Comparison of ENCODE assay signal across 8 mouse cellular contexts in the genomic region with DNA sequence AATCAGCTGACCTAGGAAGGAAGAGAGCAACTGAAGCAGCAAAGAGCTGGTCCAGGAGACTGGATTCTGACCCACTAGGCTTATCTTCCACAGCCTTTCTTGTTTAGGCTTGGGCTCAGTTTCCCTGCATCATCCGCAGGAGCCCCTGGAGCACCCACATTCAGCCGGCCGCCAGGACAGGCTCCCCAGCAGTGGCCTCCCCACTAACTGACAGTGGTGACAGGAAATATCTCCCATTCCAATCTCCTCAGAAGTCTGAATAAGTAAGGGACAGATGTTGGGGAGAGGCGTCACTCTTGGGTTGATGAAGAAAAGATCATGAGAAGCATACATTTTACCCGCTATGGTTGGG. TPM values are rescaled to one million over a fixed set of nuclear protein-coding genes. Genes with fewer than 3 reads are reported as not detected.
DNase-seq lines count a peak whose midpoint lies in the region; ATAC-seq lines count a peak whose summit lies in the region.

No protein-coding gene starts in this region.

- no peaks in the 10 kb centered on the region for H3K9me3 ChIP-seq in kidney, embryonic 16.5 days (ENCODE audit: low read length)
- no peaks in the 10 kb centered on the region for H3K9me3 ChIP-seq in embryonic facial prominence, embryonic 10.5 days
- no peaks in the 10 kb centered on the region for H3K9me3 ChIP-seq in intestine, embryonic 14.5 days (ENCODE audit: control insufficient read depth, low read length)
- no peaks in the 10 kb centered on the region for H3K9me3 ChIP-seq in midbrain, embryonic 16.5 days (replicated peaks; ENCODE audit: control insufficient read depth, low read length, poor library complexity, severe bottlenecking)

- no peak for ATAC-seq in kidney, embryonic 16.5 days (ENCODE audit: low FRiP score, low TSS enrichment)
- no peak for ATAC-seq in intestine, embryonic 14.5 days (replicated peaks; ENCODE audit: low FRiP score, low TSS enrichment, low read depth)
- no peak for ATAC-seq in midbrain, embryonic 16.5 days

- no peak for DNase-seq in kidney, adult 8-10 months
- no peak for DNase-seq in embryonic facial prominence, embryonic 10.5 days (ENCODE audit: low spot score)
- DNase-seq in intestine, embryonic 14.5 days (ENCODE audit: low spot score): no peak
- DNase-seq in left cerebral cortex, adult 9 months (ENCODE audit: low spot score in 2 of 2): no peak
- no peak for DNase-seq in cerebellum, adult 9-10 months
- no peak for DNase-seq in urinary bladder, adult 2 months (ENCODE audit: low spot score)

- H3K4me2 ChIP-seq in kidney, embryonic 16.5 days (replicated peaks; ENCODE audit: low read depth, low read length): peak overlapping the region; percentile 81
- H3K4me2 ChIP-seq in intestine, embryonic 14.5 days (ENCODE audit: low read length): peak overlapping the region; percentile 99
- H3K4me2 ChIP-seq in midbrain, embryonic 16.5 days (ENCODE audit: low read length): peak overlapping the region; percentile 66

- WGBS in kidney, embryonic 16.5 days: 28% methylated on average over 5 of the region's 5 CpGs
- 20% methylated on average over 5 of the region's 5 CpGs for WGBS in embryonic facial prominence, embryonic 10.5 days
- 28% methylated on average over 5 of the region's 5 CpGs for WGBS in intestine, embryonic 14.5 days
- WGBS in midbrain, embryonic 16.5 days: 30% methylated on average over 5 of the region's 5 CpGs

- H3K27ac ChIP-seq in kidney, embryonic 16.5 days (ENCODE audit: low read length): peak overlapping the region; percentile 99
- peak overlapping the region; percentile 84 for H3K27ac ChIP-seq in embryonic facial prominence, embryonic 10.5 days (replicated peaks)
- peak overlapping the region; percentile 96 for H3K27ac ChIP-seq in intestine, embryonic 14.5 days (ENCODE audit: low read depth)
- peak overlapping the region; percentile 79; the same call in 1 of the 2 replicates for H3K27ac ChIP-seq in midbrain, embryonic 16.5 days (ENCODE audit: low read length)

- peaks cover 40% of the 10 kb centered on the region for H3K4me1 ChIP-seq in kidney, embryonic 16.5 days (ENCODE audit: insufficient read depth, low read length)
- H3K4me1 ChIP-seq in embryonic facial prominence, embryonic 10.5 days: peaks cover 44% of the 10 kb centered on the region
- peaks cover 32% of the 10 kb centered on the region for H3K4me1 ChIP-seq in intestine, embryonic 14.5 days (replicated peaks; ENCODE audit: control insufficient read depth, insufficient read depth, low read length)
- peaks cover 28% of the 10 kb centered on the region for H3K4me1 ChIP-seq in midbrain, embryonic 16.5 days (ENCODE audit: control insufficient read depth, insufficient read depth, low read length)

- peak overlapping the region; percentile 54 for H3K9ac ChIP-seq in kidney, embryonic 16.5 days (replicated peaks; ENCODE audit: low read length)
- no peak overlapping the region for H3K9ac ChIP-seq in intestine, embryonic 14.5 days (ENCODE audit: low read length)
- H3K9ac ChIP-seq in midbrain, embryonic 16.5 days (ENCODE audit: low read depth, low read length): no peak overlapping the region

- peak overlapping the region; percentile 50 for H3K4me3 ChIP-seq in kidney, embryonic 16.5 days (ENCODE audit: low read length)
- peak overlapping the region; percentile 76 for H3K4me3 ChIP-seq in embryonic facial prominence, embryonic 10.5 days
- peak overlapping the region; percentile 46; the same call in 1 of the 2 replicates for H3K4me3 ChIP-seq in intestine, embryonic 14.5 days (ENCODE audit: low read depth, low read length)
- H3K4me3 ChIP-seq in midbrain, embryonic 16.5 days (ENCODE audit: low read depth, low read length): no peak overlapping the region; the same call in 1 of the 2 replicates

- H3K27me3 ChIP-seq in kidney, embryonic 16.5 days (ENCODE audit: insufficient read depth, low read length): no peaks in the 10 kb centered on the region
- H3K27me3 ChIP-seq in embryonic facial prominence, embryonic 10.5 days (replicated peaks; ENCODE audit: low read depth, poor library complexity, severe bottlenecking): no peaks in the 10 kb centered on the region
- no peaks in the 10 kb centered on the region for H3K27me3 ChIP-seq in intestine, embryonic 14.5 days (replicated peaks; ENCODE audit: control insufficient read depth, insufficient read depth, low read length)
- H3K27me3 ChIP-seq in midbrain, embryonic 16.5 days (ENCODE audit: control insufficient read depth, insufficient read depth, low read depth, low read length): peaks cover 2% of the 10 kb centered on the region; the same call in 1 of the 2 replicates

- H3K36me3 ChIP-seq in kidney, embryonic 16.5 days (ENCODE audit: insufficient read depth, low read length): no peaks in the 10 kb centered on the region
- H3K36me3 ChIP-seq in embryonic facial prominence, embryonic 10.5 days (replicated peaks): peaks cover 4% of the 10 kb centered on the region
- H3K36me3 ChIP-seq in intestine, embryonic 14.5 days (ENCODE audit: control insufficient read depth, insufficient read depth, low read length): no peaks in the 10 kb centered on the region
- H3K36me3 ChIP-seq in midbrain, embryonic 16.5 days (ENCODE audit: control insufficient read depth, insufficient read depth, low read length): no peaks in the 10 kb centered on the region

RNA-seq across cellular contexts. Expression of gene Tlcd2, which starts 1.8 kb away (rescaled TPM):
- 26.8 and 27.1 TPM in 2 replicates for polyA plus RNA-seq in kidney, embryonic 16.5 days (2015; fragmentation: Nextera tagmentation; extraction: Ambion mirVana)
- polyA plus RNA-seq in embryonic facial prominence, embryonic 10.5 days (2016; fragmentation: Nextera tagmentation; extraction: Ambion mirVana): 11.1 and 12.7 TPM in 2 replicates
- polyA plus RNA-seq in intestine, embryonic 14.5 days (2014; fragmentation: Nextera tagmentation; extraction: Ambion mirVana): 22.4 and 23.1 TPM in 2 replicates
- polyA plus RNA-seq in midbrain, embryonic 16.5 days (2015; fragmentation: Nextera tagmentation; extraction: Ambion mirVana): 1.9 TPM in 2 replicates
- 12.1 and 12.6 TPM in 2 replicates for polyA plus RNA-seq in urinary bladder, adult 2 months (2012; rRNA removed)

RNA-seq across cellular contexts. Expression of gene Wdr81, which starts 5.2 kb away (rescaled TPM):
- 7.2 and 7.3 TPM in 2 replicates for polyA plus RNA-seq in kidney, embryonic 16.5 days (2015; fragmentation: Nextera tagmentation; extraction: Ambion mirVana)
- 6.0 and 6.8 TPM in 2 replicates for polyA plus RNA-seq in embryonic facial prominence, embryonic 10.5 days (2016; fragmentation: Nextera tagmentation; extraction: Ambion mirVana)
- polyA plus RNA-seq in intestine, embryonic 14.5 days (2014; fragmentation: Nextera tagmentation; extraction: Ambion mirVana): 4.7 and 5.9 TPM in 2 replicates
- polyA plus RNA-seq in midbrain, embryonic 16.5 days (2015; fragmentation: Nextera tagmentation; extraction: Ambion mirVana): 7.4 and 7.6 TPM in 2 replicates
- polyA plus RNA-seq in urinary bladder, adult 2 months (2012; rRNA removed): 8.5 and 13.0 TPM in 2 replicates

RNA-seq across cellular contexts. Expression of gene Serpinf2, which starts 20.3 kb away (rescaled TPM):
- polyA plus RNA-seq in kidney, embryonic 16.5 days (2015; fragmentation: Nextera tagmentation; extraction: Ambion mirVana): 57.8 and 60.2 TPM in 2 replicates
- polyA plus RNA-seq in embryonic facial prominence, embryonic 10.5 days (2016; fragmentation: Nextera tagmentation; extraction: Ambion mirVana): not detected in 2 replicates
- polyA plus RNA-seq in intestine, embryonic 14.5 days (2014; fragmentation: Nextera tagmentation; extraction: Ambion mirVana): 6.8 and 8.4 TPM in 2 replicates
- polyA plus RNA-seq in midbrain, embryonic 16.5 days (2015; fragmentation: Nextera tagmentation; extraction: Ambion mirVana): not detected in 2 replicates
- 0.07 and 0.14 TPM in 2 replicates for polyA plus RNA-seq in urinary bladder, adult 2 months (2012; rRNA removed)

RNA-seq across cellular contexts. Expression of gene Prpf8, which starts 26.9 kb away (rescaled TPM):
- polyA plus RNA-seq in kidney, embryonic 16.5 days (2015; fragmentation: Nextera tagmentation; extraction: Ambion mirVana): 64.0 and 66.2 TPM in 2 replicates
- polyA plus RNA-seq in embryonic facial prominence, embryonic 10.5 days (2016; fragmentation: Nextera tagmentation; extraction: Ambion mirVana): 74.0 and 76.5 TPM in 2 replicates
- 86.9 and 88.7 TPM in 2 replicates for polyA plus RNA-seq in intestine, embryonic 14.5 days (2014; fragmentation: Nextera tagmentation; extraction: Ambion mirVana)
- 42.9 and 47.6 TPM in 2 replicates for polyA plus RNA-seq in midbrain, embryonic 16.5 days (2015; fragmentation: Nextera tagmentation; extraction: Ambion mirVana)
- polyA plus RNA-seq in urinary bladder, adult 2 months (2012; rRNA removed): 75.7 and 79.3 TPM in 2 replicates

RNA-seq across cellular contexts. Expression of gene Serpinf1, which starts 37.2 kb away (rescaled TPM):
- 121 and 127 TPM in 2 replicates for polyA plus RNA-seq in kidney, embryonic 16.5 days (2015; fragmentation: Nextera tagmentation; extraction: Ambion mirVana)
- 211 and 216 TPM in 2 replicates for polyA plus RNA-seq in embryonic facial prominence, embryonic 10.5 days (2016; fragmentation: Nextera tagmentation; extraction: Ambion mirVana)
- polyA plus RNA-seq in intestine, embryonic 14.5 days (2014; fragmentation: Nextera tagmentation; extraction: Ambion mirVana): 42.0 and 47.1 TPM in 2 replicates
- polyA plus RNA-seq in midbrain, embryonic 16.5 days (2015; fragmentation: Nextera tagmentation; extraction: Ambion mirVana): 28.5 and 31.8 TPM in 2 replicates
- polyA plus RNA-seq in urinary bladder, adult 2 months (2012; rRNA removed): 85.3 and 147 TPM in 2 replicates
